Comparison of ENCODE assay signal across 8 mouse cellular contexts in the genomic region with DNA sequence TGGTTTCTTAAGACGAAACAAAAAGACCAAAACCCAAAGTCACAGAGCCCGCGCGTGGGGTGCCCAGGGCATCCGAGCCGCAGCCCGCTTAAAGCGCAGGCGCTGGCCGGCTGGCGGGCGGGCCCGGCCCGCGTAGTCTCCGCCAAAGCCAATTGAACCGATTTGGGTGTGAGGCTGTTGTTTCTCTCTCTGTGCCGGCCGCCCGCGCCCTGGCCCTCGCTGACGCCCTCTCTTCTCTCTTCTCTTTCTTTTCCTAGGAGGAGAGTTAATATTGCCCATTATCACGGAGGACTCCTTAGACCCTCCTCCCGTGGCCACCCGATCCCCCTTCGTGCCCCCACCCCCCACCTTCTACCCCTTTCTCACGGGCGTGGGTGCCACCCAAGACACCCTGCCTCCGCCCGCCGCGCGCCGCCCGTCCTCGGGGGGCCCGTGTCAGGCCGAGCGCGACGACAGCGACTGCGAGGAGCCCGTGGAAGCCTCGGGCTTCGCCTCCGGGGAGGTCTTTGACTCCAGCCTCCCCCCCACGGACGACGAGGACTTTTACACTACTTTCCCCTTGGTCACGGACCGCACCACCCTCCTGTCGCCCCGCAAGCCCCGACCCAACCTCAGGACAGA. TPM values are rescaled to one million over a fixed set of nuclear protein-coding genes. Genes with fewer than 3 reads are reported as not detected.
DNase-seq lines count a peak whose midpoint lies in the region; ATAC-seq lines count a peak whose summit lies in the region.

No protein-coding gene starts in this region.

- H3K27me3 ChIP-seq in forebrain, embryonic 14.5 days (replicated peaks; ENCODE audit: control insufficient read depth, insufficient read depth, low read length): no peaks in the 10 kb centered on the region
- peaks cover 48% of the 10 kb centered on the region for H3K27me3 ChIP-seq in lung, embryonic 15.5 days
- H3K27me3 ChIP-seq in stomach, embryonic 15.5 days (replicated peaks): peaks cover 19% of the 10 kb centered on the region

- DNase-seq in cerebellum, adult 11-12 months: peak; percentile 71
- no peak for DNase-seq in cerebellum, adult 8-10 months
- peak; percentile 40 for DNase-seq in ZHBTc4 (ENCODE audit: low read depth, low spot score)
- DNase-seq in forebrain, embryonic 14.5 days (ENCODE audit: low spot score): peak; percentile 69
- DNase-seq in induced T-regulatory cell, adult 2 months (ENCODE audit: low read depth): peak; percentile 10
- DNase-seq in right cerebral cortex, postnatal 36 days (ENCODE audit: low spot score in 2 of 2): no peak

- under 1% methylated on average over 56 of the region's 56 CpGs for WGBS in forebrain, embryonic 14.5 days
- WGBS in lung, embryonic 15.5 days: under 1% methylated on average over 56 of the region's 56 CpGs
- under 1% methylated on average over 56 of the region's 56 CpGs for WGBS in stomach, embryonic 15.5 days

- peaks cover 32% of the 10 kb centered on the region for H3K4me1 ChIP-seq in forebrain, embryonic 14.5 days (ENCODE audit: control insufficient read depth, insufficient read depth, low read length)
- H3K4me1 ChIP-seq in lung, embryonic 15.5 days: peaks cover 19% of the 10 kb centered on the region
- peaks cover 14% of the 10 kb centered on the region for H3K4me1 ChIP-seq in stomach, embryonic 15.5 days

- peak; percentile 36 for ATAC-seq in forebrain, embryonic 14.5 days
- ATAC-seq in lung, embryonic 15.5 days (ENCODE audit: borderline replicate concordance, extremely low read depth, low FRiP score, low TSS enrichment): no peak
- ATAC-seq in stomach, embryonic 15.5 days (ENCODE audit: insufficient read depth, low FRiP score, low read depth): no peak

- peak overlapping the region; percentile 45 for H3K4me3 ChIP-seq in forebrain, embryonic 14.5 days (ENCODE audit: low read depth, low read length)
- peak overlapping the region; percentile 41 for H3K4me3 ChIP-seq in lung, embryonic 15.5 days
- H3K4me3 ChIP-seq in stomach, embryonic 15.5 days (replicated peaks): peak overlapping the region; percentile 38

- H3K4me2 ChIP-seq in forebrain, embryonic 14.5 days (ENCODE audit: low read length): peak overlapping the region; percentile 78
- H3K4me2 ChIP-seq in lung, embryonic 15.5 days: peak overlapping the region; percentile 83
- peak overlapping the region; percentile 77 for H3K4me2 ChIP-seq in stomach, embryonic 15.5 days

- H3K9me3 ChIP-seq in forebrain, embryonic 14.5 days (replicated peaks; ENCODE audit: control insufficient read depth, low read length): no peaks in the 10 kb centered on the region
- no peaks in the 10 kb centered on the region for H3K9me3 ChIP-seq in lung, embryonic 15.5 days
- H3K9me3 ChIP-seq in stomach, embryonic 15.5 days: no peaks in the 10 kb centered on the region

- peak overlapping the region; percentile 77 for H3K9ac ChIP-seq in forebrain, embryonic 14.5 days (ENCODE audit: low read length)
- H3K9ac ChIP-seq in lung, embryonic 15.5 days: peak overlapping the region; percentile 32; the same call in 1 of the 2 replicates
- H3K9ac ChIP-seq in stomach, embryonic 15.5 days: peak overlapping the region; percentile 35

- H3K36me3 ChIP-seq in forebrain, embryonic 14.5 days (ENCODE audit: control insufficient read depth, insufficient read depth, low read length): peaks cover 13% of the 10 kb centered on the region; the same call in 1 of the 2 replicates
- H3K36me3 ChIP-seq in lung, embryonic 15.5 days: no peaks in the 10 kb centered on the region
- H3K36me3 ChIP-seq in stomach, embryonic 15.5 days: no peaks in the 10 kb centered on the region

- H3K27ac ChIP-seq in forebrain, embryonic 14.5 days (ENCODE audit: low read depth, low read length): peak overlapping the region; percentile 84
- no peak overlapping the region for H3K27ac ChIP-seq in lung, embryonic 15.5 days
- H3K27ac ChIP-seq in stomach, embryonic 15.5 days: no peak overlapping the region

RNA-seq across cellular contexts. Expression of a gene that starts 11.7 kb away (rescaled TPM):
- polyA plus RNA-seq in forebrain, embryonic 14.5 days (2014; fragmentation: Nextera tagmentation; extraction: Ambion mirVana): not detected in 2 replicates
- 0.11 TPM in 1 of 2 replicates, not detected in the other for polyA plus RNA-seq in lung, embryonic 15.5 days (2015; fragmentation: Nextera tagmentation; extraction: Ambion mirVana)
- polyA plus RNA-seq in stomach, embryonic 15.5 days (2015; fragmentation: Nextera tagmentation; extraction: Ambion mirVana): not detected in 2 replicates

Comparison
In these comparisons a context has a peak if more than half of its experiments do, and no peak if none do; other contexts are left out.
1. DNase-seq: peak in cerebellum, adult 11-12 months (single experiment), ZHBTc4 (single experiment), forebrain, embryonic 14.5 days (single experiment) and induced T-regulatory cell, adult 2 months (single experiment); none in cerebellum, adult 8-10 months (single experiment) and right cerebral cortex, postnatal 36 days (0 of 2).
2. Peak in every context shown above with its lines, with median percentiles within 50 percentile points of each other: H3K4me2 ChIP-seq, H3K4me3 ChIP-seq and H3K9ac ChIP-seq.